In genomic region chr16:11450626-11451025, GRCm38 (mm10) we compare ENCODE assay signal across 25 mouse cellular contexts.
A peak's percentile ranks its signal among the peaks of the same experiment; 100 is the strongest.
DNase-seq lines count a peak whose midpoint lies in the region; ATAC-seq lines count a peak whose summit lies in the region.
"Had no signal": no experiment of that assay in that cellular context is flagged by ENCODE, and none has a peak within 500 bp of the region (broad histone marks: within the 10 kb centered on the region; RNA-seq: fewer than 3 reads in every experiment).

No protein-coding gene starts in this region.

- H3K27me3 ChIP-seq in midbrain, embryonic 15.5 days (replicated peaks) = no peaks in the 10 kb centered on the region
- H3K27me3 ChIP-seq in midbrain, embryonic 10.5 days (ENCODE audit: low read depth, poor library complexity, severe bottlenecking) = no peaks in the 10 kb centered on the region
- H3K27me3 ChIP-seq: embryonic facial prominence, embryonic 12.5 days; embryonic facial prominence, embryonic 15.5 days; forebrain, embryonic 12.5 days; Patski had no signal

- H3K9me3 ChIP-seq in midbrain, embryonic 15.5 days = no peaks in the 10 kb centered on the region
- 0 out of 2 replicates have a peak, but pooled peaks cover 12% of the 10 kb centered on the region for H3K9me3 ChIP-seq in midbrain, embryonic 10.5 days (replicated peaks)
- H3K9me3 ChIP-seq: embryonic facial prominence, embryonic 15.5 days; forebrain, embryonic 10.5 days had no signal

- H3K36me3 ChIP-seq in midbrain, embryonic 15.5 days (replicated peaks) = peaks cover 19% of the 10 kb centered on the region; the same call in 1 of the 2 replicates
- H3K36me3 ChIP-seq in midbrain, embryonic 10.5 days = peaks cover 35% of the 10 kb centered on the region

- no peak overlapping the region for H3K27ac ChIP-seq in midbrain, embryonic 15.5 days
- H3K27ac ChIP-seq in midbrain, embryonic 10.5 days (replicated peaks) = no peak overlapping the region
- H3K27ac ChIP-seq: embryonic facial prominence, embryonic 12.5 days; embryonic facial prominence, embryonic 15.5 days; forebrain, embryonic 10.5 days; forebrain, embryonic 12.5 days had no signal

- no peaks in the 10 kb centered on the region for H3K4me1 ChIP-seq in midbrain, embryonic 15.5 days
- H3K4me1 ChIP-seq in midbrain, embryonic 10.5 days = no peaks in the 10 kb centered on the region
- H3K4me1 ChIP-seq: embryonic facial prominence, embryonic 12.5 days; forebrain, embryonic 10.5 days; forebrain, embryonic 12.5 days had no signal

- H3K4me3 ChIP-seq in midbrain, embryonic 15.5 days = no peak overlapping the region
- H3K4me3 ChIP-seq in midbrain, embryonic 10.5 days = no peak overlapping the region
- H3K4me3 ChIP-seq: embryonic facial prominence, embryonic 12.5 days; embryonic facial prominence, embryonic 15.5 days; erythroblast, embryonic 14.5 days; forebrain, embryonic 10.5 days; forebrain, embryonic 12.5 days had no signal

- H3K9ac ChIP-seq in midbrain, embryonic 15.5 days = no peak overlapping the region
- H3K9ac ChIP-seq: embryonic facial prominence, embryonic 12.5 days; embryonic facial prominence, embryonic 15.5 days; forebrain, embryonic 12.5 days had no signal

- 66% methylated on average over 4 of the region's 4 CpGs for WGBS in midbrain, embryonic 15.5 days
- 86% methylated on average over 4 of the region's 4 CpGs for WGBS in midbrain, embryonic 10.5 days

- DNase-seq in midbrain, embryonic 10.5 days (ENCODE audit: low spot score) = no peak
- DNase-seq in retina, embryonic 14.5 days (ENCODE audit: low spot score) = peak; percentile 43
- DNase-seq in retina, postnatal 1 day = no peak
- DNase-seq in R1 (ENCODE audit: low read depth, low spot score) = peak; percentile 89
- no peak for DNase-seq in gastrocnemius, adult 8-10 months (ENCODE audit: low spot score in 2 of 2)
- no peak for DNase-seq in heart, adult 11 months
- DNase-seq: adrenal gland, adult 8-10 months; adrenal gland, postnatal 14 days; adrenal gland, postnatal 36 days; cerebellum, adult 11-12 months; cerebellum, adult 2 months; cerebellum, adult 9-10 months; cerebellum, postnatal 14 days; cerebellum, postnatal 36 days; embryo, embryonic 11 days had no signal

- no peak overlapping the region for H3K4me2 ChIP-seq in midbrain, embryonic 15.5 days
- H3K4me2 ChIP-seq: embryonic facial prominence, embryonic 12.5 days; embryonic facial prominence, embryonic 15.5 days; forebrain, embryonic 12.5 days had no signal

- ATAC-seq in midbrain, embryonic 15.5 days (replicated peaks) = 0 out of 2 replicates have a peak, but pooled peaks have one; percentile 37
- ATAC-seq: activated CD4-positive, CD25-positive, alpha-beta regulatory T cell, adult 4 months; forebrain, embryonic 14.5 days; forebrain, embryonic 16.5 days; Patski had no signal

Comparison
In these comparisons a context has a peak if more than half of its experiments do, and no peak if none do; other contexts are left out.
1. DNase-seq: peak in retina, embryonic 14.5 days (single experiment) and R1 (single experiment); none in midbrain, embryonic 10.5 days (single experiment), retina, postnatal 1 day (single experiment), gastrocnemius, adult 8-10 months (0 of 2) and heart, adult 11 months (single experiment).